Mouse (Mus musculus) C2C12 (cell line): ENCODE results near the gene Col9a3.

Source experiments
- CEBPB ChIP-seq: IDR thresholded peaks from one replicate; pipeline ENCODE4 v1.6.1; 2011; ENCODE audit warnings: low read depth, mild to moderate bottlenecking, control low read depth, moderate library complexity
- CTCF ChIP-seq: IDR thresholded peaks from one replicate; pipeline ENCODE4 v1.5.1; 2011; ENCODE audit not compliant: control insufficient read depth, insufficient read depth, insufficient read length
- FOSL1 ChIP-seq: IDR thresholded peaks from one replicate; pipeline ENCODE4 v1.8.0; 2011; ENCODE audit warnings: mild to moderate bottlenecking, low read length; ENCODE audit not compliant: poor library complexity, insufficient read depth, severe bottlenecking
- MAX ChIP-seq: IDR thresholded peaks from one replicate; pipeline ENCODE4 v1.6.1; 2011; ENCODE audit warnings: mild to moderate bottlenecking, control low read depth
- MYOG ChIP-seq: IDR thresholded peaks from one replicate; pipeline ENCODE4 v1.6.1; 2011; ENCODE audit not compliant: control insufficient read depth, insufficient read length; ENCODE audit errors: extremely low read depth
- USF1 ChIP-seq: IDR thresholded peaks from one replicate; pipeline ENCODE4 v1.6.1; 2011; ENCODE audit warnings: low read depth, mild to moderate bottlenecking, control low read depth, moderate library complexity

GRCm38 (mm10) chr2:180662008-180662407 is 64.4 kb downstream of the Col9a3 start:
- no peak for TF ChIP-seq CTCF
- no peak for TF ChIP-seq USF1
- TF ChIP-seq MAX = no peak
- no peak for TF ChIP-seq CEBPB
- no peak for TF ChIP-seq MYOG
- TF ChIP-seq FOSL1 = no peak
